Mouse (Mus musculus) ES-E14 (cell line): ENCODE results near the gene Lurap1l. TPM values are rescaled to one million over a fixed set of nuclear protein-coding genes. Genes with fewer than 3 reads are reported as not detected.

Experiments used
- DNase-seq: peaks from one replicate; pipeline ENCODE4 v3.0.0-alpha.2; 2013; ENCODE audit warnings: low read depth, low spot score
- H3K27ac ChIP-seq: 2 replicates; pipeline ENCODE4 v1.5.1; 2012; ENCODE audit warnings: low read depth, mild to moderate bottlenecking, low read length, moderate library complexity, mixed read lengths; ENCODE audit not compliant: poor library complexity, insufficient read depth, severe bottlenecking
- H3K36me3 ChIP-seq: 2 replicates; pipeline ENCODE4 v1.6.1; 2012; ENCODE audit warnings: mild to moderate bottlenecking, low read length, moderate library complexity, mixed read lengths; ENCODE audit not compliant: control insufficient read depth, poor library complexity, insufficient read depth, severe bottlenecking
- H3K4me1 ChIP-seq, 2 experiments: fragments of 150-350 bp in 1 of 2; sonication (generic) in 1 of 2; 2 replicates each; pipeline ENCODE4 v1.6.1; 2012; ENCODE audit warnings: low read length in 2 of 2, mild to moderate bottlenecking in 1 of 2, mixed read lengths in 1 of 2; ENCODE audit not compliant: control insufficient read depth in 2 of 2, insufficient read depth in 2 of 2, poor library complexity in 1 of 2
- H3K4me3 ChIP-seq, 2 experiments: fragments of 150-350 bp in 1 of 2; sonication (generic) in 1 of 2; 2 replicates each; pipeline ENCODE4 v1.5.1; 2012; ENCODE audit warnings: low read length in 2 of 2, low read depth in 1 of 2, mild to moderate bottlenecking in 1 of 2, mixed read lengths in 1 of 2; ENCODE audit not compliant: insufficient read depth in 1 of 2, poor library complexity in 1 of 2, severe bottlenecking in 1 of 2
- H3K9ac ChIP-seq: 2 replicates; pipeline ENCODE4 v1.6.1; 2012; ENCODE audit warnings: low read depth, mild to moderate bottlenecking, low read length, mixed read lengths; ENCODE audit not compliant: poor library complexity, insufficient read depth, severe bottlenecking
- H3K9me3 ChIP-seq: fragments of 150-350 bp; sonication (generic); 2 replicates; pipeline ENCODE4 v1.6.1; 2012; ENCODE audit warnings: low read depth, mild to moderate bottlenecking, low read length; ENCODE audit not compliant: control insufficient read depth, insufficient read depth
- CHD2 ChIP-seq: IDR thresholded peaks from 2 replicates; pipeline ENCODE4 v1.6.1; 2014; ENCODE audit warnings: mild to moderate bottlenecking, low read depth, low read length, inconsistent platforms
- HCFC1 ChIP-seq: IDR thresholded peaks from 2 replicates; pipeline ENCODE4 v1.6.1; 2012; ENCODE audit warnings: low read length, inconsistent platforms, borderline replicate concordance; ENCODE audit not compliant: insufficient read depth
- MAFK ChIP-seq: IDR thresholded peaks from 2 replicates; pipeline ENCODE4 v1.6.1; 2014; ENCODE audit warnings: mild to moderate bottlenecking, low read depth, low read length, inconsistent platforms; ENCODE audit not compliant: insufficient read depth
- ZC3H11A ChIP-seq: IDR thresholded peaks from 2 replicates; pipeline ENCODE4 v1.6.1; 2012; ENCODE audit warnings: low read depth, mild to moderate bottlenecking, inconsistent platforms, low read length, borderline replicate concordance
- ZNF384 ChIP-seq: IDR thresholded peaks from 2 replicates; pipeline ENCODE4 v1.6.1; 2012; ENCODE audit warnings: low read depth, low read length, inconsistent platforms
- in situ Hi-C, 2 experiments: fragments of 600-800 bp; cut with MboI; formaldehyde crosslinking; loops; one replicate each; pipeline ENCODE4 v1.15.1; 2025; ENCODE audit warnings: low sequenced_read_pairs in 2 of 2, inconsistent platforms in 1 of 2; ENCODE audit not compliant: unreplicated experiment in 2 of 2
- total RNA-seq: library from RNA; depleted of rRNA; stranded (reverse); fragments of 300-350 nt; gene quantifications from 2 replicates; pipeline ENCODE4 v1.2.3, GENCODE M21; 2012

Gene Lurap1l
- total RNA-seq, 1 experiment, result 2.5 TPM

GRCm38 (mm10) chr4:80906726-80907125 is 3.7 kb upstream of the Lurap1l start:
- H3K36me3 ChIP-seq, result no peaks in the 10 kb centered on the region

GRCm38 (mm10) chr4:80907973-80908372 is 2.5 kb upstream of the Lurap1l start:
- in situ Hi-C loops, result no loop called here
- no peak for TF ChIP-seq ZC3H11A
- DNase-seq, result no peak

More at GRCm38 (mm10) chr4:80906726-80907125, 3.7 kb upstream of the Lurap1l start:
- Histone ChIP-seq H3K4me1 (no peaks in the 10 kb centered on the region; a peak in 1 of 4 replicates), H3K27ac (no peak overlapping the region), H3K9ac (no peak overlapping the region), H3K4me3 (no peak overlapping the region), H3K9me3 (no peaks in the 10 kb centered on the region)
- no peak for DNase-seq
- in situ Hi-C loops, result no loop called here
- no peak for TF ChIP-seq ZC3H11A
- TF ChIP-seq HCFC1, result no peak
- no peak for TF ChIP-seq ZNF384
- TF ChIP-seq MAFK, result no peak
- TF ChIP-seq CHD2, result no peak

GRCm38 (mm10) chr4:80908902-80909301 is 1.5 kb upstream of the Lurap1l start:
- no peaks in the 10 kb centered on the region for H3K9me3 ChIP-seq
- TF ChIP-seq MAFK (no peak), ZC3H11A (no peak), ZNF384 (no peak), CHD2 (no peak), HCFC1 (no peak)
- DNase-seq, result no peak
- in situ Hi-C loops, result no loop called here
- 0 out of 4 replicates have a peak, but pooled peaks cover 0 to 2% of the 10 kb centered on the region in 2 experiments for H3K4me1 ChIP-seq
- no peak overlapping the region for H3K27ac ChIP-seq
- H3K4me3 ChIP-seq, result no peak overlapping the region
- H3K36me3 ChIP-seq, result no peaks in the 10 kb centered on the region
- H3K9ac ChIP-seq, result no peak overlapping the region

More at GRCm38 (mm10) chr4:80907973-80908372, 2.5 kb upstream of the Lurap1l start:
- Histone ChIP-seq H3K4me3 (no peak overlapping the region), H3K36me3 (no peaks in the 10 kb centered on the region), H3K4me1 (0 out of 4 replicates have a peak, but pooled peaks cover 0 to 2% of the 10 kb centered on the region in 2 experiments), H3K27ac (no peak overlapping the region), H3K9me3 (no peaks in the 10 kb centered on the region), H3K9ac (no peak overlapping the region)

DNA sequence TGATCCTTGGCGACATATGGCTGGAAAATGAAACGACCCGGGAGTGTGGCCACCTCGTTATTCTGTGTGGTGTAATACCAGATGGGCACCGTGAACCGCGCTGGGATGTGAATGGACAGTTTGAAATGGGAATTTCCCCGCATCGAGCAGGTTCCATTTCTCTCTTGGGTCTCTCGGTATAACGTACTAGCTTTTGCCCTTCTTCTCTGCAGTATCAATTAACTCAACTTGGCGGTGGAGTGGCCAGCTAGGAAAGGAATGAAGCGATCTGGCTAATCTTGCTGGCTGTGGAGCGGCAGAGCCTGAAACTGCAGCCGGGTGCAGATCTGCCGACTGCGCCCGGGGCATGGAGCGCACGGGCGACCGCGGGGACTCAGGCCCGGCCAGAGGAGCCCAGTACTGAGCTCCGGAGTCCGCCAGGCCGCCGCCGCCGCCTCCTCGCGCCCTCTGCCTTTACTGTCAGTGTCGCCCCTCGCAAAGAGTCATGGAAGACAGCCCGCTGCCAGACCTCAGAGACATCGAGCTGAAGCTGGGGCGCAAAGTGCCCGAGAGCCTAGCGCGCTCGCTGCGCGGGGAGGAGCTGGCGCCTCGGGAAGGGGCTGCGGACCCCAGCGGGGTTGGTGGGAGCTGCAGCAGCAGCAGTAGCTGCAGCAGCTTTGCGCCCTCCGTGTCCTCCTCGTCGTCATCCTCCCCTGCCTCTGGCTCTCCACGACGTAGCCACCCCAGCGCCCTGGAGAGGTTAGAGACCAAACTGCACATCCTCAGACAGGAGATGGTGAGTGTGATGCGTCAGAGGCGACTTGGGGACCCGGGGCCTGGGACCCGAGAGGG is 640 bp downstream of the Lurap1l start:
- peak overlapping the region; percentile 81 to 85 for H3K4me3 ChIP-seq
- peak; percentile 38 for DNase-seq
- H3K9me3 ChIP-seq, result no peaks in the 10 kb centered on the region
- no peak for TF ChIP-seq HCFC1
- 0 out of 4 replicates have a peak, but pooled peaks cover 0 to 2% of the 10 kb centered on the region in 2 experiments for H3K4me1 ChIP-seq
- no peaks in the 10 kb centered on the region for H3K36me3 ChIP-seq
- peak overlapping the region; percentile 71 for H3K9ac ChIP-seq
- in situ Hi-C loops, result no loop called here
- H3K27ac ChIP-seq, result no peak overlapping the region
